Mouse (Mus musculus): ENCODE data around the gene Sgo1. TPM values are rescaled to one million over a fixed set of nuclear protein-coding genes. Genes with fewer than 3 reads are reported as not detected.
"Not testable (repeated sequence)": the region's sequence is repeated elsewhere in the genome, so short reads cannot be mapped to it uniquely, and the experiment has no call there.

The Sgo1 gene
- polyA plus RNA-seq, 1 experiment from 2014 or later, result 38.3 TPM

DNA sequence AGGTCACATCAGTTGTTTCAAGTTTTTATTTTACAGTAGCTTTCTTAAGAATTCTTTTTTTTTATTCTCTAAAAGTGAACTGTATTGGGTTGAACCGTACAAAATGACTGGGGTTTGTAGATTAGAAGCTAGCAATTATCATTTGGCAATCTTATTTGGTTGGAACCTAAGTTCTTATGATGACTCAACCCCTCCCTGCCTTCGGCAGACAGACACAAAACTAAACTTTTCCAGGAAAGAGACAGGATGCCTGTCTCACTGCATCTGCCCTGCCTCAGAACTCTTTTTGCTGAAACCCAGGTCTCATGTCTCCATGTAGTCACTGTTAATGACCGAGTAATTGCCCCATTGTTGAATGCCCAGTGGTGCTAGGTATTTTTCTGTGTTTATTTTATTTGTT, 24.9 kb downstream of the Sgo1 start:
- 86% methylated on average over 3 of the region's 3 CpGs for WGBS

DNA sequence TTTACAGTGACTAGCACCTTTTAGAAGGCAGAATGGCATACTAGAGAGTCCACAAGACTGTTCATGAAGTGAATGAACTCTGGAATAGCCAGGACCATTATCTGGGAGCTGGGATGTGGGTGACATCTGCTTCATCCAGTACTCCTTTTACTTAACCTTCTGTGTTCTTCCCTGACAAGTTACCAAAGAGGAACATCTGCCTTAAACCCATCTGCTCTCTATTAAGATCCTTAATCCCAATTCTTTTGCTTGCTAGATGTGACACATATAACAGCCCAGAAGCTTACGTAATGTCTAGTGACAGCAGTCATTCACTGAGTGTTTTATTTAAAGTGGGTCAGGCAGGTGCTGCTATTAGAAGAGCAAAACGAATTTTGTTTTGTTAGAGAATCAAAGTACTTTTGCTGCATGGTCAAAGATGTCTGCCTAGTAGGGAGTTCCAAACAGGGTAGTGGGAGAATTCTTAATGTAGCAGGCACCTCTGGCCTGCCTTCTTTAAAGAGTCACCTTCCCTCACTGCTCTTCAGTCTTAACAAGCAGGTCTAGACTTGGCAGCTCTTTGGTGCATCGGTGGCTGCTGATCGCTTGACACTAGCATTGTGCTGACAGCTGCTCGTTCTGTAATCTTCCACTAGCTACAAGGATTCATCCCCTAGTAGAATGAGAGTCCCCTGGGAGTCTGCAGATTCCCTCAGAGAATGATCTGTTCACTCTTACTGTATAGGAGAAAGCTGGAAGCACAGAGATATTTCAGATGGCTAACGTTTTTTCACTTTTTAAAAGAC, 27.9 kb downstream of the Sgo1 start:
- H3K36me3 ChIP-seq, result peaks cover 47% of the 10 kb centered on the region
- no peak overlapping the region for H3K27ac ChIP-seq
- H3K9me3 ChIP-seq, result no peaks in the 10 kb centered on the region
- H3K4me1 ChIP-seq, result no peaks in the 10 kb centered on the region
- 80% methylated on average over 6 of the region's 6 CpGs for WGBS
- no peaks in the 10 kb centered on the region for H3K27me3 ChIP-seq
- ATAC-seq (ENCODE audit: low FRiP score, low read depth), result no peak
- H3K4me3 ChIP-seq, result no peak overlapping the region
- H3K4me2 ChIP-seq (replicated peaks), result no peak overlapping the region
- no peak overlapping the region for H3K9ac ChIP-seq

More for the DNA sequence above, 24.9 kb downstream of the Sgo1 start:
- no peaks in the 10 kb centered on the region for H3K4me1 ChIP-seq
- H3K4me3 ChIP-seq, result no peak overlapping the region
- no peaks in the 10 kb centered on the region for H3K27me3 ChIP-seq
- H3K9ac ChIP-seq, result no peak overlapping the region
- H3K4me2 ChIP-seq (replicated peaks), result no peak overlapping the region
- H3K9me3 ChIP-seq, result no peaks in the 10 kb centered on the region
- no peak overlapping the region for H3K27ac ChIP-seq
- no peak for ATAC-seq (ENCODE audit: low FRiP score, low read depth)
- H3K36me3 ChIP-seq, result peaks cover 62% of the 10 kb centered on the region

DNA sequence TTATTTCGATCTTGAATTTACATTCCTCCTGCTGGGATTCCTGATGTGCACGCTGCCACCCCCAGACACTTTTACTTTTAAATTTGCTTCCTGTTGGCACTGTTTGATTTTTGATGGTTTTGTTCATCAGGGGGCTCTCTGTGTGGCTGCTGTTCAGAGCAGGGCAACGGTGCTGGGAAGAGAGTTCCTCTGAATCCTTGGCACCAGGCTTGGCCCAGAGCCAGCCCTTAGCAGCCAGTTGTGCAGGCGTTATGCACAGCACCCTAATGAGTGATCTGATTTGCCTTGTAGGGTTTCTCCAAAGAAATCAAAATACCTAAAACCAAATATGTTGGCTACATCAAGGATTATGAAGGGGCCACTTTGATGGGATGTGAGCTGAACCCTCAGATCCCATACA, 29.4 kb downstream of the Sgo1 start:
- 71% methylated on average over 4 of the region's 4 CpGs for WGBS
- Histone ChIP-seq H3K9me3 (no peaks in the 10 kb centered on the region), H3K4me3 (no peak overlapping the region), H3K27me3 (no peaks in the 10 kb centered on the region), H3K36me3 (peaks cover 41% of the 10 kb centered on the region), H3K9ac (no peak overlapping the region), H3K4me2 (replicated peaks) (no peak overlapping the region), H3K4me1 (no peaks in the 10 kb centered on the region), H3K27ac (no peak overlapping the region)
- no peak for ATAC-seq (ENCODE audit: low FRiP score, low read depth)

DNA sequence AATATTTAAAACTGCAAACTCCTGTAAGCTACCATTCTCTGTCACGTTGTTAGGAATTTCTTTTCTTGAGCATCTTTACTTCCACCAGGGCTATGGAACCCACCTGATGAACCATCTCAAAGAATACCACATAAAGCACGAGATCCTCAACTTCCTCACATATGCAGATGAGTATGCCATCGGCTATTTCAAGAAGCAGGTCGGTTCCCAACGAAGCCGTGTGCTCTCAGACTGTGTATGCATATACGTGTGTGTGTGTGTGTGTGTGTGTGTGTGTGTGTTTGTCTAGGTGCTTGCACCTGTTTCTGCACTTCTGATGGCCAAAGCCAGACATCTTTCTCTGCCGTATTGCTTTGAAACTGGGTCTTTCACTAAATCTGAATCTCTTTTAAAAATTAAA, 29.9 kb downstream of the Sgo1 start:
- no peak overlapping the region for H3K27ac ChIP-seq

DNA sequence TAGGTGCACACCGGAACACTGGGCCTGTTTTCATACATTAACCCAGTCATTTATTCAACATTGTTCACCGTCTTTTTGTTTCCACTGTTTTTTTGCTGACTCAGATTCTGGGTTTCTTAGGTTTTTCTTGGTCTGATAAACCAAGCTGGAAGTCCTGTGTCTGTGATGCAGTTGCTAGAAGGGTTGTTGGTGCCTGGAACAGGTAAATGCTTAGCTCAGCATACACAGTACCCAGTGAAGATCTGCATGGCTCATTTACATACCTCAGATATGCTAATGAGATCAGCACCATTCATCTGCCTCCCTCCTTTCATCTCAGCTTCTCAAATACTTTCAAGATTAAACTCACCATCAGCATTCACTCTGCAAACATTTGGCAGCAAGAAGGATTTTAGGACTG, 30.5 kb downstream of the Sgo1 start:
- Histone ChIP-seq H3K4me2 (replicated peaks) (no peak overlapping the region), H3K4me3 (no peak overlapping the region), H3K9ac (no peak overlapping the region), H3K27me3 (no peaks in the 10 kb centered on the region), H3K27ac (no peak overlapping the region), H3K9me3 (no peaks in the 10 kb centered on the region), H3K4me1 (no peaks in the 10 kb centered on the region), H3K36me3 (peaks cover 44% of the 10 kb centered on the region)
- WGBS, result 84% methylated on average over 2 of the region's 2 CpGs
- no peak for ATAC-seq (ENCODE audit: low FRiP score, low read depth)

More for the DNA sequence above, 29.9 kb downstream of the Sgo1 start:
- 83% methylated on average over 8 of the region's 8 CpGs for WGBS
- H3K36me3 ChIP-seq, result peaks cover 43% of the 10 kb centered on the region
- no peaks in the 10 kb centered on the region for H3K9me3 ChIP-seq
- ATAC-seq (ENCODE audit: low FRiP score, low read depth), result no peak
- H3K4me2 ChIP-seq (replicated peaks), result no peak overlapping the region
- H3K9ac ChIP-seq, result no peak overlapping the region
- H3K27me3 ChIP-seq, result no peaks in the 10 kb centered on the region
- H3K4me3 ChIP-seq, result no peak overlapping the region
- no peaks in the 10 kb centered on the region for H3K4me1 ChIP-seq

DNA sequence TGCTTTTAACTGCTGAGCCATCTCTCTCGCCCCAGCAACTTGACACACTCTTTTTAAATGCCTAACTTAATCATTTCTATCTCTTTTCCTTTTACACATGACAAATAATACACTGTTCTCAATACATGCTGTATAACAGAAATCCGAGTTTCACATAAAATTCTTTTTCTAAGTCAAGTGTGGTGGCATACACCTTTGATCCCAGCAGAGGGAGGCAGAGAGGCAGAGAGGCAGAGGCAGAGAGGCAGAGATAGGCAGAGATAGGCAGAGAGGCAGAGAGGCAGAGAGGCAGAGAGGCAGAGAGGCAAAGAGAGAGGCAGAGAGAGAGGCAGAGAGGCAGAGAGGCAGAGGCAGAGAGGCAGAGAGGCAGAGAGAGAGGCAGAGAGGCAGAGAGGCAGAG, 31.7 kb downstream of the Sgo1 start:
- not testable (repeated sequence) for H3K4me1 ChIP-seq; H3K9me3 ChIP-seq; ATAC-seq (ENCODE audit: low FRiP score, low read depth); H3K27me3 ChIP-seq; H3K27ac ChIP-seq; H3K9ac ChIP-seq; H3K4me3 ChIP-seq; H3K4me2 ChIP-seq (replicated peaks)
- 68% methylated on average over 2 of the region's 2 CpGs for WGBS
- H3K36me3 ChIP-seq, result peaks cover 54% of the 10 kb centered on the region

DNA sequence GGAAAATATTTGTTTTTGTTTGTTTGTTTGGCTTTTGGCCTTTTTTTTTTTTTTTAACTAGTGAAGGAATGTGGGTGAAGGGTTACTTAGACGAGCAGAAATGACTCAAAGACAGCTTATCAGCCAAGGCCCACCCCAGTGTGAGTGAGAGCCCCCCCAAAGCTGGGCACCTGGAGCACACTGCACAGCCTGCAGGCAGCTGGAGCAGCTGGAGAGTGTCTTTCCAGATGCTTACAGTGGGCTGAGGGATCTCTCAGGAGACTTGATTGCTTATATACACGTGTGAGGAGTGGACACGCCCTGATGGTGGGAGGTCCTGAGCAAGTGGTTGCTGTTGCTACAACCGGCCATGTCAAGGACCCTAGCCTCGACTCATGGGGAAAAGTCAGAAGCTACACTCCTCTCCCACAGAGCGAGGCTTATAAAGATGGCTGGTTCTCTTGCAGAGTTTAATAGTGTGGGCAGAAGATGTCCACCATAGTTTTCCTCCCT, 32.7 kb downstream of the Sgo1 start:
- no peaks in the 10 kb centered on the region for H3K9me3 ChIP-seq
- ATAC-seq (ENCODE audit: low FRiP score, low read depth), result no peak; the same call in 1 of the 2 replicates
- WGBS, result 66% methylated on average over 6 of the region's 6 CpGs

DNA sequence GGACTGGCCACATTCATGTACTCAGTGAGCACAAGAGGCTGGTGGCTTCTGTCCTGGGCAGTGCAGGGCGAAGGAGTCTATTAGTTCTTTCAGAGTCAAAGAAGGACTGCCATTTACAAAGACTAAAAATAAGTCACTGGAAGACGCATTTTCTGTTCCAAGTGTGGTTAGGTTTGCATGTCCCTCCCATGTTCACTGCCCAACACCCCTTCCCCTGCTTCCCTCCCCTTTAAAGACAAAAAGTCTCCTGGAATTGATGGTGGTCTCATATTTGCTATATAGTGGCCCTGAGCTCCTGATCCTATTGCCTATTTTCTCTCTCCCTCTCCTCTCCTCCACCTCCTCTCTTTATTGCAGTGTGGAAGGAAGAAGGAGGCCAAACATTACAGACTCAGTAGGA, 33.2 kb downstream of the Sgo1 start:
- peaks cover 43% of the 10 kb centered on the region for H3K36me3 ChIP-seq
- WGBS, result 83% methylated on average over 2 of the region's 2 CpGs
- H3K27ac ChIP-seq, result no peak overlapping the region
- H3K4me1 ChIP-seq, result no peaks in the 10 kb centered on the region
- no peak overlapping the region for H3K9ac ChIP-seq
- no peak for ATAC-seq (ENCODE audit: low FRiP score, low read depth)
- no peaks in the 10 kb centered on the region for H3K9me3 ChIP-seq
- H3K4me3 ChIP-seq, result no peak overlapping the region
- no peaks in the 10 kb centered on the region for H3K27me3 ChIP-seq
- H3K4me2 ChIP-seq (replicated peaks), result no peak overlapping the region

More for the DNA sequence above, 32.7 kb downstream of the Sgo1 start:
- Histone ChIP-seq H3K36me3 (peaks cover 47% of the 10 kb centered on the region), H3K4me2 (replicated peaks) (no peak overlapping the region), H3K9ac (no peak overlapping the region), H3K27ac (no peak overlapping the region), H3K4me1 (no peaks in the 10 kb centered on the region), H3K4me3 (no peak overlapping the region), H3K27me3 (no peaks in the 10 kb centered on the region)

DNA sequence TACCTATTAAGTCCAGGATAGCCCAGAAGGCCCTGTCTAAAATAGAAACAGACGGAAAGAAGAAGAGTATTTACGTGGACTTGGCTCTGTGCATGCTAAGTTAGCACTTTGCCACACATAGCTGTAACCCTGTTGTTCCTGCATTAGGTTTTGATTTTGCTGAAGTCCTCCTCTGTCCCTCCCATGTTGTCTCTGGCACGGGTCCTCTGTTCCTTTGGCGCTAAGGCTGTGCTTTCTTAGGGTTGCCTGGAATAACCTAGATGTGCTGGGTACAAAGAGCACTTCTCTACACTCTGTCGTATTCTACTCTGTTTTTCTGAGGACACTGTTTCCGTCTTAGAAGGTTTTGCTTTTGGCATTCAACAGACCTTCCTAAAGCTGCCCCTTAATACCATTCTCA, 34.1 kb downstream of the Sgo1 start:
- 89% methylated on average over 6 of the region's 6 CpGs for WGBS

DNA sequence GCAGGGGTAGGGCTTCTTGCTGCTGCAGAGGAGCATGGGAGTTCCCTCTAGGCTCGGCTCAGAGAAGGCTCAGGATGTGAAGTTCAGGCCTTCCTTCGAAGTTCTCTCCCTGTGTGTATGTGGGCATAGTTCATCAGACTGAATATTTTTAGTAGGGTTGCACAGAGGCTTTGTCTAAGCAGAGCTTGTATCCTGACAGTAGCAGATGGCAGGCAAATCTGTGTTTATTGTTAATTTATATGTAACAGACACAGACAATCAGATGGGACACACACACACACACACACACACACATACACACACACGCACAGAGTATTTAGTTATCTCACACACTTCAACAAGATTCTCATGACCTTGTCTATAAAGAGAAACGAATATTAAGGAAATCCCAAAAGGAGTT, 34.5 kb downstream of the Sgo1 start:
- ATAC-seq (ENCODE audit: low FRiP score, low read depth), result no peak
- 84% methylated on average over 4 of the region's 4 CpGs for WGBS
- H3K4me1 ChIP-seq, result no peaks in the 10 kb centered on the region
- no peak overlapping the region for H3K4me3 ChIP-seq
- no peak overlapping the region for H3K9ac ChIP-seq
- H3K27ac ChIP-seq, result no peak overlapping the region
- H3K4me2 ChIP-seq (replicated peaks), result no peak overlapping the region
- peaks cover 35% of the 10 kb centered on the region for H3K36me3 ChIP-seq
- H3K27me3 ChIP-seq, result no peaks in the 10 kb centered on the region
- no peaks in the 10 kb centered on the region for H3K9me3 ChIP-seq

More for the DNA sequence above, 34.1 kb downstream of the Sgo1 start:
- Histone ChIP-seq H3K4me3 (no peak overlapping the region), H3K36me3 (peaks cover 37% of the 10 kb centered on the region), H3K4me1 (no peaks in the 10 kb centered on the region), H3K27ac (no peak overlapping the region), H3K4me2 (replicated peaks) (no peak overlapping the region), H3K27me3 (no peaks in the 10 kb centered on the region), H3K9ac (no peak overlapping the region), H3K9me3 (no peaks in the 10 kb centered on the region)
- no peak for ATAC-seq (ENCODE audit: low FRiP score, low read depth)

DNA sequence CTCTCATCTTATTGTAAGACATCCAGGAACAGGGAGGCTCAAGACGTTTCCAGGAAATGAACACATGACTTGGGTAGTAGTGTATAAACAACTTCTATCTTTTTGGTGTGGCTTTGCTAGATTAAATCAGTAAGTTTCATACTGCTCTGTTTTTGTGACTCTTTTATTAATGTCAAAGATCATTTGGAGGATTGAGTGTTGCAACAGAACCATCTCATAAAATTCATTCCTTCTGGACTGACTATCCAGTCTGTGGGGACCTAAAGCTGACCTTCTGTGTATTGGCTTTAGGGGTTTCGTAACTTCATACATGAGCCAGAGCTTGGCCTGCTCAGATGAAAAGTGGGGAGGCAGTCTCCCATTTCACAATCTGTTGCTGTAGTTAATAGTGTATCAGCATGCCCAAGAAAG, 38.9 kb downstream of the Sgo1 start:
- Histone ChIP-seq H3K9me3 (no peaks in the 10 kb centered on the region), H3K9ac (no peak overlapping the region), H3K27ac (no peak overlapping the region), H3K4me2 (replicated peaks) (no peak overlapping the region), H3K27me3 (no peaks in the 10 kb centered on the region), H3K4me1 (no peaks in the 10 kb centered on the region), H3K36me3 (peaks cover 41% of the 10 kb centered on the region), H3K4me3 (no peak overlapping the region)
- 76% methylated on average over 2 of the region's 2 CpGs for WGBS
- no peak for ATAC-seq (ENCODE audit: low FRiP score, low read depth)

DNA sequence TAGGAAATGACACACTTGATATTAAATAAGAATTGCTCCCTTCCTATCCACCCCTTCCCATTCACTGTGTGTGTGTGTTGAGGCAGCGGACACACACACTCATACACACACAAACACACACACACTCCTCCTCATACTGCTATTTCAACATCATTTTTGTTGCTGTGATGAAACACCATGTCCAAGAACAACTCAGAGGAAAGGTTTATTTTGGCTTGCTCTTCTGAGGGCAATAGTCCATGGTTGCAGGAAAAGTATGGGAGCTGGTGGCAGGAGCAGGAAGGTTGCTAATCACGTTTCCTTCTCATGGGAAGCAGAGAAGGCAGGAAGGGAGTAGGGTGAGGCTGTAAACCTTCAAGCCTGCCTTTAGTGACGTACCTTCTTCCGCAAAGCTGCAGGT, 45.8 kb downstream of the Sgo1 start:
- Histone ChIP-seq H3K4me3 (no peak overlapping the region), H3K36me3 (peaks cover 68% of the 10 kb centered on the region), H3K27ac (no peak overlapping the region), H3K4me2 (replicated peaks) (no peak overlapping the region), H3K27me3 (no peaks in the 10 kb centered on the region), H3K9ac (no peak overlapping the region), H3K4me1 (no peaks in the 10 kb centered on the region), H3K9me3 (no peaks in the 10 kb centered on the region)
- ATAC-seq (ENCODE audit: low FRiP score, low read depth), result no peak
- WGBS, result 81% methylated on average over 4 of the region's 4 CpGs

DNA sequence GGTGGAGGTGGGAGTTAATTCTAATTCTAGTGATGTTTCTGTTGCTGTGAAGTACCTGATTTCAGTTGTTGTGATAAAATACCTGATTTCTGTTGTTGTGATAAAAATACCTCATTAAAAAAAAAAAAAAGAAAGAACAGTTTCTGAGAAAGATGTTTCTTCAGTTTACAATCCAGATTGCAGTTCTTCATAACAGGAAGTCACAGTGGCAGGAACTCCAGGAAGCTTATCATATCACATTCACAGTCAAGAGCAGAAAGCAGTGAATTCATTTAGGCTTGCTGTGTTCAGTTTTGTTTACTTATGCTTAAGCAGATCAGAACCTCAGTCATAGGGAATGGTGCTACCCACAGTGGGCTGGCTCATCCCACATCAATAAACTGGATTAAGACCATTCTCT, 57.8 kb downstream of the Sgo1 start:
- Histone ChIP-seq H3K27ac (no peak overlapping the region), H3K9ac (no peak overlapping the region), H3K27me3 (no peaks in the 10 kb centered on the region), H3K9me3 (no peaks in the 10 kb centered on the region), H3K4me1 (no peaks in the 10 kb centered on the region), H3K4me2 (replicated peaks) (no peak overlapping the region), H3K36me3 (peaks cover 26% of the 10 kb centered on the region), H3K4me3 (no peak overlapping the region)
- ATAC-seq (ENCODE audit: low FRiP score, low read depth), result no peak
